Mouse (Mus musculus): ENCODE data around the gene Emilin2.

The Emilin2 gene

DNA sequence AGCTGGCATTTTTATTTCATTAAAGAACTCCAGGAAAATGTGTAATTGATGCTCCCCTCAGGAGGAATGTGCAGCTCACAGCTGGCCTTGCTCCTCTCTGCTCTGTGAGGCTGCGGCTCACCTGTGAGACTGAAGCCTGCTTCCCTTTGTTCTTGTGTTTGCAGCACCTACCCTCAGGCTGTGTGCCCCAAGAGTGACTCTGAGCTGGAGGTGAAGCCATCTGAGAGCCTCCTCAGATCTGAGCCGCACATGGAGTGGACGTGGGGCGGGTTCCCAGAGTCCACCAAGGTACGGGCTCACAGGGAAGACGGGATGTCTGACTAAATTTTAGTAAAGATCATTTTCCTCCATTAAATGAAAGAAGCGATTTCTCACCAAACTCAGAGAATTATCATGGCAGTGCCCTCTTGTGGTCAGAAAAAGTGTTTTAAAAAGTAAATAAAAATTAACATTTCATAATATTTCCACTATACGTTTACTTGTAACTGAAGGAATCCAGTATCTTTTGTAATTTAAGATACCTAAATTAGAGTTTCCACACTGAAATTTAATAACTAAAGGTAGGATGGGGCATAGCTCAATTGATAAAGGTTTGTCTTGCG is 81.6 kb downstream of the Emilin2 start:
- DNase-seq, result no peak

DNA sequence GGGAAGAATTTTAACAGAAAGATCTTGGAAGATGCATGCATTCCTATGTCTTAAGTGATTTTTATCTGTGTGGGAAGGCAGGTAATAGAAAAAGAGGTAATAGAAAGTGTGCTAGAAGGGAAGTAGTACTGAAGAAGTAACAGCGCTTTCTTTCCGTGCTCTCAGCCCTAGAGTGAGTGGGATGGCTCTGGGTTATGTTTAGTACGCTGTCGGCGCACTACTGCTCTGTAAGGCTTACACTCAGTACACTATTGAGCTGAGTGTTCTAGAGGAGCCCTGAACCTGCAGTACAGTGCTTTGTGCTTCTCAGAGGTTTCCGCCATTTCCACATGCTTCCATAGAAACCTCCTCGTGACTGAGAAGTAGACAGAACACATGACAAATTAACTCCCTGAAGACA is 83.1 kb downstream of the Emilin2 start:
- DNase-seq, result no peak

DNA sequence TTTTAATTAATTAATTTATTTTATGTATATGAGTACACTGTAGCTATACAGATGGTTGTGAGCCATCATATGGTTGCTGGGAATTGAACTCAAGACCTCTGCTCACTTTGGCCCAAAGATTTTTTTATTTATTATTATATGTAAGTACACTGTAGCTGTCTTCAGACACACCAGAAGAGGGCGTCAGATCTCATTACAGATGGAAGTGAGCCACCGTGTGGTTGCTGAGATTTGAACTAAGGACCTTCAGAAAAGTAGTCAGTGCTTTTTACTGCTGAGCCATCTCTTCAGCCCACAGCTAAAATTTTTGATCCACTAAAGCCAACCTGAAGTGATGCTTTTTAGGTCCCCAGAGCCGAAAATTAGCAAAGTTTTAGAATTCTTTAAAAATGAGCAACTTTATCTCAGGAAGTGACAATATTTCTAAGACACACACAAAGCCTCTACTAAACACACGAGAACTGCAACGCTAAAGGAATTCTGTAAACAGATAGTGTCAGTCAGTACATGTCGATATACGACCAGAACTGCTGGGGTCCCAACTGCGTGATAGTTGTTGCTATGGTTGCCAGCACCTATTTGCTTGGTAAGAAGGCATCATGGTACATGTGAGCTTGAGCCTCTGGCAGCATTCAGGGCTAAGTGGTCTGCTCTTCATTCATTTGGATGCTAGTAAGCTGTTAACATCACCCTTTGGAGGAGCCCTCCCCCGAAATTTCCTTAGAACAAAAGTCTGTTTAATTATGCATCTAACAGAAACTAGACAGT is 84.5 kb downstream of the Emilin2 start:
- no peak for DNase-seq

DNA sequence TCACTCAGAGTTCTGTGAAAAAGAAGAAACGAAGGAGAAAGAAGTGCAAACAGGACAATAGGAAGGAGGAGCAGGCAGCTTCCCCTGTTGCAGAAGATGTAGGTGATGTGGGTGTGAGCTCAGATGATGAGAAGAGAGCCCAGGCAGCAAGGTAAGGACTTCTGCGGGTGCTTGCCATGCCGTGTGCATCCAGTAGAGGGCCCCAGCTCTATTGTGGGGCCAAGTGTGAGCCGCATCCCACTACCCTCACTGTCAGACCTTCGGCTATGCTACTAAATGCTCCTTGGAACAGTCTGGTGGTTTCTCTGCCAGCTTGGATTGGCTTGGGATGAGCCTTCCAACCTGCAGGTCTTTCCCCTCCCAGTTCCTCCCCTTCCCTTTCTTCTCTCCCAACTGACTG is 86.7 kb downstream of the Emilin2 start:
- peak; percentile 17 for DNase-seq

DNA sequence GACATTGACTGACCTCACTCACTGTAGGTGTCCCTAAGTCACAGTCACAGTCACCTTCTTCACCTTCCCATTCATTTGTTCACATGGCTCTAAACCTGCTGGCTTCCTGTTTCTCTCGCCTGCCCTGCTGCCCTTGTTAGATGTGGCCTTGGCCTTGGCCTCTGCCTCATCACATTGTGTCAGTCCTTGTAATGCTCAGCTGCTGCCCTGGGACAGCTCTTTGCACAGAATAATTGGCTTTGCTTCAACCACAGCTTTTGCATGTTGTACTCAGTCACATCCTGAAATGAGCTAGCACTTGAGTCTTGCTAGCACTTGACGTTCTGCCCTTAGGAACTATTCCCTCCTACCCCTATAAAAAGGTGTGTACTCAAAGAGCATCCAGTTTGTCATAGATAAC is 87.3 kb downstream of the Emilin2 start:
- DNase-seq, result no peak

DNA sequence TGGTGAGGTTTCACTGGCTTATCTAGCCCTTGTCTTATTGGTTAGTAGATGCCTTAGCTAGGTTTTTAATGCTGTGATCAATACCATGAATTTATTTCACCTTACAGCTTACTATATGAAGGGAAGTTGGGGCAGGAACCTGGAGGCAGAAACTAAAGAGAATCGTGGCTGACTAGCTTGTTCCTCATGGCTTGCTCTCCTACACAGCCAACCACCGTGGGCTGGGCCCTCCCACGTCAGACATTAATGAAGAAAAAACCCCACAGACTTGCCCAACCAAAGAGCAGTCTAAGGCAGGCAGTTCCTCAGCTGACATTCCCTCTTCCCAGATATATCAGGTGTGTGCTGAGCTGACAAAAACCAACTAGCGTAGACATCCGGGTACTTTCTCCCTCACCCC is 88.1 kb downstream of the Emilin2 start:
- no peak for DNase-seq

DNA sequence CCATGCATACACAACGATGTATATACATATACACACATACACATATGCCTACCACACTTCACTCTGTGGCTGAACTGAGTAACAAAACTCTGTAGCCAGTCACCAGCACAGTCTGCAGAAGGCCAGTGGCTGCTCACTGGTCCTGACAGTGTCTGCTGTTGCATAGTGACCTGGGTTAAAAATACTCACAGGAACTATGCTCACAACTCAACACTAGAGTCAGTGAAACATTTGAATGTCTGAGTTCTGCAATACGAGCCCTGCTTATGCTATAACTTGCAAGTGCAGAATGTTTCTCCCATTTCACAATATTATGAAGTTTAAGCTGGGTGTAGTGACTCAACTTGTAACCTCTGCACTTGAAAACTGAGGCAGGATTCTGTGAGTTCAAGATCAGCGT is 90.4 kb downstream of the Emilin2 start:
- DNase-seq, result no peak

DNA sequence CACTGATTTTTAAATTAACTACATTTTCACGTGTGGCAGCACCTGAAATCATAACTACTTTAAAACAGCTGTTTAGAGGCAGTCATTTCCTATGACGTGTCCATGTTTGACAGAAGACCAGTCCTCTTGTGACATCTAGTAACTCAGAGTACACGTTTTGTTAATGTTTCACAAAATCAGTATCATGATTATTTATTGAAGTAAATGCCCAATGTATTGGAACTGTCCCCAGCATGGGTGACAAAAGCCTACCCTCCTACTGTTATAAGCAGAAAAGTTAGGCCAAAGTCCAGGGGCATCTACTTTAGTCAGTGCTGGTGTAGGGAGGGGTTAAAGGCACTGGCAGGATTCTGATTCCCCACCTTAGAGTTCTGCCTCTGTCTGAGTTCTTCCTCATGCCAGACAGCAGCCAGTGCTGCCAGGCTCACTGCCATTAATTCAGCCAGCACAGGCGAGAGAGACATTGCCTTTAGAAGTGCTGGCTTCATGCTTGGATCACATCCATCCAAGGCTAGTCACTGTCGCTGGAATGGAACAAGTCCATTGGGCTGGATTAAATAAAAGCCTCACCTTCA is 94.6 kb downstream of the Emilin2 start:
- DNase-seq, result no peak

DNA sequence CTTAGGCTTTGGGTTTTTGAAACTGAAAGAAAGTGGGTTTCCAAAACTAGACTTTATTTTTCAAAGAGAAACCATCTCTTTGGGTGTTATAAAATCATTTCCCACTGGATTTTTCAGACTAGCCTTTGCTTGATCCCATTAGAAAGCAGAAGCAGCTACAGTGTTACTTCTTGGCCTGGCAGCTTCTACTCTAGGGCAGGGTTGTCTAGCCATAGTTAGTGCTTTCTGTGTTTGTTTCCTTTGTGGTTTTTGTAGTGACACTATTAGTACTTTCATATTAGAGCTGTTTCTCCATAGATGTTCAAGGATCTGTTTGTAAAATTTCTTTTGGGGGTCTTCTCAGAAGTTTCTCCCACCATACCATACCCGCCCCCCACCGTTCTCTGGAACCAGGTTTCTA is 95.5 kb downstream of the Emilin2 start:
- DNase-seq, result no peak

DNA sequence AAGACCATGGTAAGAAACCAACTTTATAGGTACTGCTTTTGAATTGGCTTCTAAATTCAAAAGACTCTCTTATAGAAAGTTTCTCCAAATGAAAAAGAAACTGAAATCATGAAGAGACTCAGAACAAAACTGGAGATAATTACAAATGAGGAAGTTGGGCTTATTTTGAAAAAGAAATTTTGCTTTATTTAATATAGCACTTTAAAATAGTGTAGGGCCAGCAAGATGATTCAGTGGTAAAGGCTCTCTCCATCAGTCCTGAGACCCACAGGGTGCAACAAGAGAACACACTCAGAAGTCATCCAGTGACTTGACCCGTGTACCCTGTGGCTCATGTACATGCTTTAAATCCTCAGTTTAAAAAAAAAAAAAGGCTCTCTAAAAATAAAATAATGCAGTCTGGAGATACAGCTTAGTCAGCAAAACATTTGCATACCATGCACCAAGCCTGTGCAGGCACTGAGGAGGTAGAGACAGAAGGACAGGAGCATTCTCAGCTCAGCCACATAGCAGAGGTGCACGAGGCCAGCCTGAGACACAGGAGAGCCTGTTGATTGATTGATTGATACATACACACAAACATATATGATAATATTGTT is 96.4 kb downstream of the Emilin2 start:
- no peak for DNase-seq

DNA sequence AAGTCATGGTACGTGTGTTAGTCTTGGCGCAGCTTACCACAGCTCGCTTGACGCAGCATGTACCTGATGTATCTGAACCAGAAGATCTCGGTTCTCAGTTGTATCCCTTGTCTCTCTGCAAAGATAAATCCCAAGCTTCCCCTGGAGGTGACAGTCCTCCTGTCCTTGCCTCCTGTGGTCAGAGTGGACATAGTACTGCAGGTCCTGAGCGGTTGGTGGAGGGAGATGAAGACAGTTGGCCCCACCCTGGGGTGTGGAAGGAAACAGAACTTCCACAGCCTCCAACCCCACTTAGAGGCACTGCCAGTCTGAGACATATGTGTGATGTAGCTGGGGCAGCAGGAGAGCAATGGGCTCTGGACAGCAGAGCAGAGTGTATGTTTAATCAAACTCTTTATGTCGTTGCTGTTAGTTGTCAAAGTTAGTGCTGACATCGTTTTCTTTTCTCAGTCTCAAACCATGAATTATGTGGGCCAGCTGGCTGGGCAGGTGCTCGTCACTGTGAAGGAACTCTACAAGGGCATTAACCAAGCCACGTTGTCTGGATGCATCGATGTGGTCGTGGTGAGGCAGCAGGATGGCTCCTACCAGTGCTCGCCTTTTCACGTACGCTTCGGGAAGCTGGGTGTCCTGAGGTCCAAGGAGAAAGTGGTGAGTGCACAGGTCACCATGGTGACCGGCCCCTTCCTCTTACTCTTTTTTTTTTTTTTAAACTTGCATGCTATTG is 97.1 kb downstream of the Emilin2 start:
- DNase-seq, result no peak

DNA sequence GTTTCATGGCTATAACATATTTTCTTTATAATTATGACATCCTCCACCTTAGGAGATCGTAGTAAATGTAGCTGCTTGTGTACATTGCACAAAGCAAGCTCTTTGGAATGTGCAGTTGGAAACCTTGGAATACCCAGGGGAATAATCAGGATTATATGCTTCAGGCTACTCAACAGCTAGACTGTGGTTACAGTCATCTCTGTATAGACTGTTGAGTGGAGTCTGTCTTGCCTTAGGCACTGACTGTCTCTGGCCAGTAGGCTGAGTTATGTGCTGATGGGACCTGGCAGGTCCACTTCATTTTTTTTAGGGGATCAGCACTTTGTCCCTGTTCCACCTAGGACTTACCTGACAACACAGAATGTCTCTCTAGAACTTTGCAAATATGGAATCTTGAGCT is 98.1 kb downstream of the Emilin2 start:
- no peak for DNase-seq

DNA sequence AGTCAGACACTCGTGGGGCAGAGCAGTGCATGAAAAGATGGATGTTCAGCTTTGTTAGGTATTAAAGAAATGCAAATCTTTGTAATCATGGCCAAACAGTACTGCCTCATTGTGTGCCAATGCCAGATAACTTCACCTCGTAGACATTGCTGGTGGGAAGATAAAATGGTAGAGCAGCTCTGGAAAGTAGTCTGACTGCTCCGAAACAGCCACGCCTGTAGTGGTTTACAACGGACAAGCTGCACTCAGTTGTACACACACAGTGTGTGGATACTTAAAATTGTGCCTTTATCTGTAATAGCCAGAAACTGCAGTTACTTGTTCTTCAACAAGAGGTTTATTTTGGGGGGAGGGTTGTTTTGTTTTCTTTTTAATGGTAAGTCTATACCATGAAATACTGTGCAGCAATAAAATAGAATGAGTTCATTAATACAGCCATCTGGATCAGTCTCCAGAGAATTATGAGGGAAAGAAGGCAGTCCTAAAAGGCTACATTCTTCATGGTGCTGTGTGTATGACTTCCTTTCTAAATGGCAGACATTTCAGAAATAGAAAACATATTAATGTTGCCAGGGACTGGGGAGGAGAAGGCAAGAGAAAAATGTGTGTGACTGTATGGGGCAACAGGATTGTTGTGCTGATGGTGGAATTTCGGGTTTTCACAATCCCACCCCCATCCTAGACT is 99.7 kb downstream of the Emilin2 start:
- DNase-seq, result no peak

DNA sequence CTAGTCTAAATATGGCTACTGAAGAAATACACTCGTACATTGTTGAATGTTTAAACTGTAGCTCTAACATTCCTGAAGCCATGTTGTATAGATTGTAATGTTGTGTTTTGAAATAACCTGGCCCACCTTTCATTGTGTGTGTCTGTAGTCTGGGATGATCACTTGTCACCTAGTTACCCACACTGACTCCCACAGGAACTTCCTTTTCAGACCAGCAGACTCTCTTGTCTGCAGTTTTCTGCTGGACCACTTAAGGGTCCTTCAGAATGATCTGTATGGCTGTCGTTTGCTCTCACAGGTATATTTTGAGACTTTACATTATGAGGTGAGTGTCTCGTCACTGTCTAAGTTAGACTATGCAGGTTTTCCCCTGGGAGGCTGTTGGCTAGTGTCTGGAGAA is 101.8 kb downstream of the Emilin2 start:
- DNase-seq, result no peak

DNA sequence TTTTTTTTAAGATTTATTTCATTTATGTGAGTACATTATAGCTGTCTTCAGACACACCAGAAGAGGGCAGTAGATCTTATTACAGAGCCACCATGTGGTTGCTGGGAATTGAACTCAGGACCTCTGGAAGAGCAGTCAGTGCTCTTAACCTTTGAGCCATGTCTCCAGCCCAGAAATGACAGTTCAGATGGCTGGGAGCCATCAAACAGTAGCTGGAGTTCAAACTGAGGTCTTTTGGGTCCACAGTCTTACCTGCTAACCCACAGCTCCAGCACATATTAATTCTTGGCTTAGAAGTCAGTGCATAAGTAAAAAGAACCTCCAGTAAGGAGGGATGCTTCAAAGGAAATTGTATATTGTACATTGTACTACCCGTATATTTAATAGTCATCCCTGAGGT is 102.9 kb downstream of the Emilin2 start:
- no peak for DNase-seq

DNA sequence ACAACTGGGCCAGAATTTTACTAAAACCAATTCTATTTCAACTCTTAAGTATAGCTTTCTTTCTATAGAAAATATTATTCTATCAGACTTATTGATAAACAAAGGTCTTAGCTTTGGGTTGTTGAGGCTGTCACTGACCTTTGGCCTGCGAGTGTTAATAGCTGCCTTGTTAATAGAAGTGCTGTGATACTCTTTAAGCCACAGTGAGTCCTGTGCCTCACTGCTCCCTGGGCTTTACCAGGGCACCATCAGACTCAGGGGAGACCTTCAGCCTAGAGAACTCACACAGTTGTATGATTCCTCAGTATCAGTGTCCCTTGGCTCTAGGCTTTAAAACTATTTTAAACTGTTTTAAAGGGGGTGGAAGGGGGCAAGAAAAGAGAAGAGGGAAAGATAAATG is 103.4 kb downstream of the Emilin2 start:
- DNase-seq, result no peak

DNA sequence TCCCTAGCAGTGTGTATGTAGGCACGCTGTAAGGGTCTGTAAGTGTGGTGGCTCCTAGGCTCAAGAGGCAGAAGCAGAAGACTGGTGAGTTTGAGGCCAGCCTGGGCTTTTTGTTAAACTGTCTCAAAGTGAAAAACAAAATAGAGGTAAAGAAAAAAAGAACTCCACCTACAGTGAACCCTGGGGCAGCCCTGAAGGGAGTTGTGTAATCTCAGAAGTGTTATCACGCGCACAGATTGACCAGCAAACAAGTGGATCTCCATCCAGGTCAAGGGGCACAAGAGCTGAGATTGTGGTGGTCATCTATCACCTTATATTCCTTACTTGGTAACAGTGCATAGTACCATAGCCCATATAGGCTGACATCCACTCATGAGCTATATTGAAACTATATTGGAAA is 104.5 kb downstream of the Emilin2 start:
- DNase-seq, result no peak

DNA sequence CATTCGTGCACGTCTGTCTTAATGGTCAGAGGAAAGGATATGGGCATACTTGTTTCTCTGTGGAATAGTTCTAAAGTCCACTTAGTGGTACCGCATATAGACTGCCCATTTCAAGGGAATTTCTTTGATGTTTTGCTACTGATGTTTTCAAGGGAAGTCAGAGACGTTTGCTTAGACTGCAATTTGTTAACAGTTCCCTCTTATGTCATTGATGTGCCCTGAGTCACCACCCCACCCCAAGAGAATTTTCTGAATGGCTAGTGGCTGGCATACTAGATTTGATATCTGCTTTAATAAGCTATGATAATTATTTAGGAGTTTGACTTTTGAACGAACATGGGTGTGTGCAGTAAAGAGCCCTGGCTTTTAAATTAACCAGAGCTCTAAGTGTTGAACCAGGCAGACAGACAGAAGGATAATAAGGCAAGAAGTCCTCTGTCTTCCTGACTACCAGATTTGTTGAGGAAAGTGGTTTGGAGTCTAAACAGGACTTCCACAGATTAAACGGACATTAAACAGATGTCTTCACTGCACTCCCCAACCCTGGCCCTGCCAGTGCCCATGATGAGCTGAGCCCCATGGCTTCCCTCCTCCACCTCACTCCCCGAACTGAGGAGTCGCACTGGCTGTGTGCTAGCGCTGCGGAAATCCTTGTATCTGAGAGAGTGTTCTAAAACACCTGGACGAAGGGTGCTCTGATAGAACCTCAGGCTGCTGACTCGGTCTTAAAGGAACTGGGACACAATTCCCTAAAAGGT is 105.5 kb downstream of the Emilin2 start:
- DNase-seq, result no peak

DNA sequence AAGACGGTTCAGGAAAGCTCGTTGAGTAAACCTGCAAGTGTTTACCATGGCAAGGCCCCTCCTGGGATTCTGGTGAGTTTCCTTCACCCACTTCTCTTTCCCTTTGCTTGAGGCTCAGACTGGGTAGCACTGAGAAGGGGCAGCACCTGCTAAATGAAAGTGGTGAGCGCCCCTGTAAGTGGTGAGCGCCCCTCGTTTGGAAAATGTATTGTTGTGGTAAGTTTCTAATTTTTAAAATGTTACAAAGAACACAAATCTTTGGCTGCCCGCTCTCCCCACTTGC is 107.0 kb downstream of the Emilin2 start:
- DNase-seq, result no peak

DNA sequence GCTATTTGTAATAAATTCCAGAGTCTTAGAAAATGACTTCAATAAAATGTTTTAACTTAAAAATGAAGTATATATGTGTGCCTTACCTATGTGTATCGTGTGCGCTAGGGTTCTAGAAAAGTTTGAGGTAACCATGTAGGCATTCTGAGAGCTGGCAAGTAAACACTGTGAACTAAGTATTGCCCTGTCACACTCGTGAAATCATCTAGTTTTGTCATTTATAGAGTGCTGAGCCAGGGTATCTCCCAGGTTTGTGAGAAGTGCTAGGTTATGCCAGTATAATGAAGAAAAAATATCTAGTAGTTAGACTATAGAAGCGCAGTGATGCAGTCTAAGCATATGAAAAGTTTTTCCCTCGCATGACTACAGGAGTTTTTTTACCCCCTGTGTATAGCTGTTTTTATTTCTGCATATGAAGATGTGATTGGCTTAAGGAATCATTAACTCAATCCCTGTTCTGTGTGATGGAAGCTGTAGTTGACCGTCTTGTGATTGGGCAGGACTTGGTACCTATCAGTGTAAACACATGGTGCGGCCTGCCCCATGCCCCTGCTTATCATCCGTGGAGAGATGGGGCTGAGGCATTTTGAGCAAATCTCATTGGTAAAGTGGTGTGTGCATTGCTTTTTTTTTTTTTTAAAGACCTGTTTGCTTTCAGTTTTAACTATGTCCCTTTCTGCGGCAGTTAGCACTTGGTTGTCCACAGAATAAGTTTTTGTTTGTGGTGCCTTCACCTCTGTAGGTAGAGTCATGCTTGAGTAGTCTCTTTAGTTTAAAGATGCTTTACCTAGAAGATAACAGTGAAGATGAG is 107.6 kb downstream of the Emilin2 start:
- no peak for DNase-seq

Measured in right cerebral cortex, postnatal 14 days (tissue).